Mouse (Mus musculus): ENCODE results near the gene Paox.
"Not testable (repeated sequence)": the region's sequence is repeated elsewhere in the genome, so short reads cannot be mapped to it uniquely, and the experiment has no call there.

Gene Paox

DNA sequence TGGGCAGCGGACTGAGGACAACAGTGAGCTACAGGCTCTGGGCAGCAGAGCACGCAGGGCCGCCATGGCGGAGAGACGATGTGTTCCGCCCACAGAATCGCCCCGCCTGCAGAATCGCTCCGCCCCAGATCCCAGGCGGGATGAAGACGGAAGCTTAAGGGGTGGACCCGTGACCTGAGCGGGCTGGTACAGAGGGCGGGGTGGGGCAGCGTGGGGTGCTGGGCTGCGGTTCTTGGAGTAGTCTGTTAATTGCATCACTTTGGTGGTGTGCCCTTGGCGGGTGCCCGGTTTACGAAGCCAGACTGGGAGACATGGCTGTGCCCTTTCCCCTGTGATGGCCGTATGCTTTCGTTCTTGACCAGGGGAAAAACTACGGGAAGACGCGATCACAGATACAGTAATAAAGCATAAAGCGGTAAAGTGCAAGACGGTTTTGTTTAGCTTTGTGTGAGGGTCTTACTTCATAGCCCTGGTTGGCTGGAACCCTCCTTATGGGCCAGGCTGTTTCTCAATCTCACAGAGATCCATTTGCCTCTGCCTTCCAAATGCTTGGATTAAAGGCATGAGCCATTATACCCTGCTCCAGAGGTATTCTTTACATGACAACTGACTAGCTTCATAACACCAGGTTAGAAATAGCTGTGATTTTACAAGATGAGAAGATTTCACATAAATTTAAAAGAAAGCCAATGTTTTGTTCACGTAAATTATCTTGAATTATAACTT lies 893 bp downstream of the Paox start, which contains the start of gene Echs1:
TSS of gene Echs1 (minus strand) at position 148 of the 726 bp plus-strand sequence.
- peak; percentile 95 for DNase-seq (ENCODE audit: extremely low read depth, insufficient read length, low spot score)

DNA sequence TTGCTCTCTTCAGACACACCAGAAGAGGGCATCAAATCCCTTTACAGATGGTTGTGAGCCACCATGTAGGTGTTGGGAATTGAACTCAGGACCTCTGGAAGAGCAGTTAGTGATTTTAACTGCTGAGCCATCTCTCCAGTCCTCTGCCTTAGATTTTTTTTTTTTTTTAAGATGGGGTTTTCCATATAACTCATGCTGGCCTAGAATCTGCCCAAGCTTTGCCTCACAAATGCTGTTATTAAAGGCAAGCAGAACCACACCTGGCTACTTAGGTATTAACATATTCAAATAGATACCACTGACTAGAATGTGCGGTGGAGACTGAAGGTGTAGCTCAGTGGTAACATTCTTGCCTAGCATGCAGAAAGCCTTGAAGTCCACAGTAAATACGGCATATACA lies 4.9 kb downstream of the Paox start:
- DNase-seq (ENCODE audit: extremely low read depth, insufficient read length, low spot score): no peak

GRCm38 (mm10) chr7:140121338-140121910 lies 5.8 kb downstream of the Paox start:
- no peak for DNase-seq (ENCODE audit: extremely low read depth, insufficient read length, low spot score)

DNA sequence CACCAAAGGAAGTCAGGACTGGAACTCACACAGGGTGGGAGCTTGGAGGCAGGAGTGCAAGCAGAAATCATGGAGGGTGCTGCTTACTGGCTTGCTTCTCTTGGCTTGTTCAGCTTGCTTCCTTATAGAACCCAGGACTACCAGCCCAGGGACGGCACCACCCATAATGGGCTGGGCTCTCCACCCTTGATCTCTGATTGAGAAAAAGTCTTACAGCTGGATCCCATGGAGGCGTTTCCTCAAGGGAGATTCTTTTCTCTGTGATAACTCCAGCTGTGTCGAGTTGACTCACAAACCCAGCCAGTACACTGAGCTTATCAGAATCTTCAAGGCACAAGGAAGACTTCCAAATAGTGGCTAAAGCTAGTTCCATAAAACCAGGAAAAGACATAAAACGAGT lies 7.2 kb downstream of the Paox start:
- no peak for DNase-seq (ENCODE audit: extremely low read depth, insufficient read length, low spot score)

- DNase-seq (ENCODE audit: extremely low read depth, insufficient read length, low spot score): no peak
Measured at GRCm38 (mm10) chr7:140124382-140124781, 8.8 kb downstream of the Paox start.

DNA sequence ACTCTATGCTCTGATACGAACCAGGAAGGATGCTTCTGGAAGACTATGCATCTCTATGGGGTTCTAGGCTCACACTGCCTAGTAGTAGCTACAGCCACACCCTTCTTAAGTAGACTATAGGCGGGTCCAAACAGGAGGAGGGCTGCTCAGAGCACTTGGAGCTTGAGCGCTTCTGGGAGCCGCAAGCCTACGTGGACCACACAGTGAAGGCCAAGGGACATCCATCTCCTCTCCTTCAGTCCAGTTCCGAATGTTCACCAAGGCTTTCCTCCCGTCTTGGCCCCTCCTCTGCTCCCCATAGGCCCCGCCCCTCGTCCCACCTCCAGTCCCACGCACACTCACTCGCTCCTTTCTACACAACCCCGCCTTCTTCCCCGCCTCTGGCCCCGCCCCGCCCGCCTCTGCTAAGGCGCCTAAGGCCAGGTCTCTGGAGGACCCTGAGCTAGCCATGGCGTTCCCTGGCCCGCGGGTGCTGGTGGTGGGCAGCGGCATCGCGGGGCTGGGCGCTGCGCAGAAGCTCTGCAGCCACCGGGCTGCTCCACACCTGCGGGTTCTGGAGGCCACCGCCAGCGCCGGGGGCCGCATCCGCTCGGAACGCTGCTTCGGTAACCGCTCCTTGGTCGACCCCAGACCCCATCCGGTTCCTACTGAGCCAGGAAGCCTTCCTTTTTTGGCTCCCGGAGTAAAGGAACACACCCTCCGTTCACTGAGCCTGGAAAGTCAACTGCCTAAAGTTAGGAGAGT lies 9.9 kb downstream of the Paox start:
- DNase-seq (ENCODE audit: extremely low read depth, insufficient read length, low spot score): peak; percentile 77

- no peak for DNase-seq (ENCODE audit: extremely low read depth, insufficient read length, low spot score)
Measured at GRCm38 (mm10) chr7:140126022-140126350, 10.4 kb downstream of the Paox start.

DNA sequence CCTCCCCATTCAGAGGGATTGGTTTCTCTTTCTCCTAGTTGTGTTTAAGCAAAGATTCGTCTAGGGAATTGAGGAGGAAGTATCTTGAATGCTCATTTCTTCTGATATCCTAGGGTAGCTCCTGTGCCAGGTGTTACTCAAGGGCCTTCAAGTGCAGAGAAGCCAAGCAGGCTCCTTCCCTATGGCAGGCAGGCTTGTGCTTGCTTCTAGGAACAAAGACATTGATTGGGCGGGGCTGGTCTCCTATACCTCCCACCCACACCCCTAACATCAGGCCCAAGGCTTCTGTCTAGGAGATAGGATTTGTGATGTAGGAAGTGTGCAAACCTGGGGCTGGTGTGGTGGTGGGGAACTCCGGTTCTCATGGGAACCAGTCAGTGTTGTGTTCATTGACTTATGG lies 11.3 kb downstream of the Paox start:
- no peak for DNase-seq (ENCODE audit: extremely low read depth, insufficient read length, low spot score)

DNA sequence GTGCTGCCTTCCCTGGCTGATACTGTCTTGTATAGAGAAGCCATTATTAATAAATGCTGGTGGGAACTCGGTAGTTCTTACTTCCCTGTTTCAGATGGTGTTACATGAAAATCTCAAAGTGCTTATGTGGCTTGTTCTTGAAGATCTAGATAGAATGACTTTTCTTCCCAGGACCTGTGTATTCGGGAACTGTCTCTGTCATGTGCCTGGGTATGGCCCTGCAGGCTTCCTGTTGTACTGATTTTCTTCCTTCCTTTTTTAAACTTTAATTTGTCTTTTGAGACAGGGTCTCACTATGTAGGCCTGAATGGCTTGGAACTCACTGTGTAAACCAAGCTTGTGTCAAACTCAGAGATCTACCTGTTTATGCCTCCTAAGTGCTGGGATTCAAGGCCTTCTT lies 12.3 kb downstream of the Paox start:
- DNase-seq (ENCODE audit: extremely low read depth, insufficient read length, low spot score): no peak

- not testable (repeated sequence) for DNase-seq (ENCODE audit: extremely low read depth, insufficient read length, low spot score)
Measured at GRCm38 (mm10) chr7:140132184-140132583, 16.6 kb downstream of the Paox start.

DNA sequence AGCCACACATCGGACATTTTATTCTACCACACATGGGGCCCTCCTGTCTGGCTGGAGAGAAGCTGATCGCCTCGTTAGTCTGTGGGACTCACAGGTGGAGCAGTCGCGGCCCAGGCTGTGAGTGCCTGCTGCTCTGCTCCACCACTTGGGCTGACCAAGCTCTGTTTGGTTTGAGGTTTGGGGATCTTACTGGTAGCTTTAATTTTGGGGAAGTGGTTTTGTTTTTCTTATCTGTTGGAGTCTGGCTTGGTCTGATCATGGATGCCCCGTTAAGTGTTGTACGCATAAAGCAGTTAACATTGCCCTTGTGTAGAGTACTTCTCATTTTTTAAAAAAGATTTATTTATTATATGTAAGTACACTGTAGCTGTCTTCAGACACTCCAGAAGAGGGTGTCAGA lies 18.4 kb downstream of the Paox start:
- not testable (repeated sequence) for DNase-seq (ENCODE audit: extremely low read depth, insufficient read length, low spot score)

DNA sequence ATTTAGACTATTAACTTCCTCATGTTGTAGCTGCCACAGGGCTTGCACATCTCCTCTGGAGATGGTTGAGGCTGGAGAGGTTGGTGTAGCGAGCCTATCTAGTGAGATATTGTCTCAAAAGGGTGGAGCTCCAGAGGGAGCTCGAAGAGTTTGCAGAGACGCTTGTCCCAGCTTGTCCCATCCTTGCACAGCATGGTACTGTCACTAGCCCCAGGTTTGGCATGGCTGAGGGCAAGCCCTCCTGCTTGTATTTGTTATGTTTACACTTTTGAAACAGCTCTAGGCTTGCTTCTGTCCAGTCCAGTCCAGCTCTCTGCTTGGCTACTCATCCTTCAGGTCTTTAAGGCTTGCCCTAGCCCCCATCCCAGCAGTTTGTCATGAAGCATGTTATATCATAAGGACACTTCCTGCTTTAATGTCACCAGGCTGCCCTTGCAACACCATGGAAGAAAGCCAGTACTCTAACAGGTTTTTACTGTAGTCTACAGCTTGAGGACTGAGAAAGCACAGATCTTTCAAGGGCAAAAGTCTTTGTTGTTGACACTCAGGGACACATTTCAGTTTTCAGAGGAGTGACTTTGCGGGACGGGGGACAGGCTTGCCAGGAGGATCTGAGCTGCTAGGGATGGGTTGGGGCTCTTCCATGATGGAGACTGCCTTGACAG lies 19.6 kb downstream of the Paox start:
- DNase-seq (ENCODE audit: extremely low read depth, insufficient read length, low spot score): no peak

- DNase-seq (ENCODE audit: extremely low read depth, insufficient read length, low spot score): peak; percentile 94
Measured at GRCm38 (mm10) chr7:140137135-140138020, 21.8 kb downstream of the Paox start, which contains the start of gene Mtg1. Gene Mtg1, plus strand, starts transcription at chr7:140137564.

- no peak for DNase-seq (ENCODE audit: extremely low read depth, insufficient read length, low spot score)
Measured at GRCm38 (mm10) chr7:140138021-140138310, 22.4 kb downstream of the Paox start.

- DNase-seq (ENCODE audit: extremely low read depth, insufficient read length, low spot score): peak; percentile 23
Measured at GRCm38 (mm10) chr7:140141350-140141749, 25.8 kb downstream of the Paox start.

GRCm38 (mm10) chr7:140144550-140144949 lies 29.0 kb downstream of the Paox start:
- no peak for DNase-seq (ENCODE audit: extremely low read depth, insufficient read length, low spot score)

- DNase-seq (ENCODE audit: extremely low read depth, insufficient read length, low spot score): no peak
Measured at GRCm38 (mm10) chr7:140153383-140153782, 37.8 kb downstream of the Paox start.

DNA sequence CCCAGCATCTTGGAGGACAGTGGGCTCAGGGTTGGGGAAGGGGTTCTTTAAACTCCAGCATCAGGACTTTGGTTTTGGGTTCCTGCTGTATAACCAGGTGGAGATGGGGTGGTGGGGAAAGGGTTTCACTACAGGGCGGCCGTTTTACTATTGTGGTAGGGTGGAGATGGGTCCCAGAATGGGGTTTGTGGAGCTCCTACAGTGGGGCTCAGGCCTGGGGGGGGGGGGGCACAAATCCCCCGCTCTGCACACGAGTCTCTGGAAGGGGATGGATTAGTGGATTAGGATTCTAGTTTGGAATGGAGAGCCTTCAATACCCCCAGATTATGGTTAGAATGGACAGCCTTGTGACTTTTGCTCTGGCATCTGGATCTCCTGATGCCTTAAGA lies 38.2 kb downstream of the Paox start:
- no peak for DNase-seq (ENCODE audit: extremely low read depth, insufficient read length, low spot score)

DNA sequence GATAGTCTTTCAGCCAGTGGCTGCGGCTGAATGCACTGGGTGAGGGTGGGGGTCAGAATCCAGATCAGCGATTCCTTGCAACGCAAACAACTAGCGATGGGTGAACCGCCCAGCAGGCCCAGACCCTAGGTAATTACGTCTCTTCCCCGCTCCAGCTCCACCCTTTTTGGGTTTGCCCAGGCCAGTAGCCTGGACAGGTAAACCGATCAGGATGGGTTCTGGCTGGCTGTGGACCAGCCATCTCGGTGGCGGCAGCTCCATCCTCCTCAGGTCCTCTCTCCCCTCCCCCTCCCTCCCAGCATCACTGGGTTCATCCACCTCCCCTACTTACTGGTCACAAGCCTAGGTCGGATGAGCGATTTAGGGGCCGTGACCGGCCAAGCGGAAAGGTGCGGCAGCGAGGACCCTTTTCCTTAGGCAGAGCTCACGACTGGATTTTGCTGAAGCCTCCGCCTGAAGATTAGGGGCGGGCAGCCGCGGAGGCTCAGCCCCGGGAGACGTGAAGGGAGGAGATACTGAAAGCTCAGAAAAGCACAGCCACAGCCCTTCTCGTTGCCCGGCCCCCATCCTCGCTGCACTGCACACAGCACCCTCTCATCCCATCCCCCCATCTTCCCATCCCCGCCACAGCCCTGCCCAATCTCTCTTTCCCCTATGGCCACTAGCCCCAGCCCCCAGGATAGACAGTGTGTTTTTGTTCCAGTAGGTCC lies 38.8 kb downstream of the Paox start, which contains the start of gene Sprn:
TSS of gene Sprn (minus strand) at position 660 of the 710 bp plus-strand sequence.
- DNase-seq (ENCODE audit: extremely low read depth, insufficient read length, low spot score): no peak

DNA sequence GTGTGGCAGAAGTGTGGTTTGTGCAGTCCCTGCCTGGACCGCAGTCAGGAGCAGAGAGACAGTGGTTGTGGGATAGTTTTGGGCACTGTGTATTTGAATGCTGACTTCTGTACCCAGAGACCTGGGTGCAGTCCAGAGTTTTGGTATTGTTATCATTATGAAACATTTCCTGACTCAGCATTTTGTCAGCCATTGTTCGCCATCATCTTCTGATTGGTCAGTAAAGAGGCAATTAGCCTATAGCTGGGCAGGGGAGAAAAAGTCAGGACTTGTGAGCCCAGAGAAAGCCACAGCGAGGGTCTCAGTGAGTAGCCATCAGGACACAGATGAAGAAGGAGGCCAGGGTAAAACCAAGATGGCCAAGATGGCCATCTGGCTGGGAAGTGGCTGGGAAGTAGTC lies 44.8 kb downstream of the Paox start:
- no peak for DNase-seq (ENCODE audit: extremely low read depth, insufficient read length, low spot score)

All from 3134 (cell line).